Mouse (Mus musculus) Muller cell, postnatal 12 days (primary cell): ENCODE results near the gene Nav2.

Source experiments
- DNase-seq: peaks from one replicate; pipeline ENCODE4 v3.0.0-alpha.2; 2015; ENCODE audit errors: inconsistent ontology term

Gene Nav2

DNA sequence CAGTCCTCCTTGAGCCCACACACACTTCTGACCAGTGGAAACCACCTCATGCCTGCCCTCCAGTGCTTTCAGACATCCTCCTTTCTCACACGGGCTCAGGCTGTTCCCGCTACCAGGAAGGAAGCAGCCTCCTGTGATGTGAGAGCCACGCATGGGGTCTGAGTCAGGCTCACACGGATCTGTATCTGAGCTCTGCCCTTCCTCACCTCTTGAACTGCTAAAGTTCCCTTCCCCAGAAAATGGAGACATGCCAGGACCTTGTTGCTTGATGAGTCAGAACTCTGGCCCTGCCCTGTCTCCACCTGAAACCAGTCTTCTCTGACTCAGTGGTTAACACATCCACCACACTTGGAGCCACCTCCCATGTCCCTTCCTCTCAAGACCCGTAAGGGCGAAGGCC is 185.1 kb downstream of the Nav2 start:
- DNase-seq: peak; percentile 24

- no peak for DNase-seq
Measured at GRCm38 (mm10) chr7:49094531-49094930, 186.0 kb downstream of the Nav2 start.

DNA sequence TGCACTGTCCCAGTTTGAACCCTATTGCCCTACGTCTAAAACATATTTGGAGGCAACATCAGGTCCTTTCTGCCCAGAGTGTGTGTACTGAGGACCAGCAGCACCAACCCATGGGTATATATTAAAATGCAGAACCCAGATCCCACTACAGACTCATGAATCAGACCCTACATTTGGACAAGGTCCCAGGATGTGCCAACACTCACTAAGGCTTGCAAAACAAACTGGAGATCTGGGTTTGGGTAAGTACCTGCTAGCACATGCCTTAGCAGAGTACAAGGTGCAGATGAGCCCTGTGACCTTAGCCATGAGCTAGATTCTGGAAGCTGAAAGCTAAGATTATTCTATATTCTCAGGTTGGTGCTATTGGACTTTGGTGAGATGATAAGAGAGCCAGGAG is 192.8 kb downstream of the Nav2 start:
- no peak for DNase-seq

GRCm38 (mm10) chr7:49102223-49102622 is 193.7 kb downstream of the Nav2 start:
- DNase-seq: no peak

- DNase-seq: no peak
Measured at GRCm38 (mm10) chr7:49104376-49104775, 195.9 kb downstream of the Nav2 start.

- DNase-seq: no peak
Measured at GRCm38 (mm10) chr7:49104793-49105192, 196.3 kb downstream of the Nav2 start.

GRCm38 (mm10) chr7:49105501-49105900 is 197.0 kb downstream of the Nav2 start:
- no peak for DNase-seq

DNA sequence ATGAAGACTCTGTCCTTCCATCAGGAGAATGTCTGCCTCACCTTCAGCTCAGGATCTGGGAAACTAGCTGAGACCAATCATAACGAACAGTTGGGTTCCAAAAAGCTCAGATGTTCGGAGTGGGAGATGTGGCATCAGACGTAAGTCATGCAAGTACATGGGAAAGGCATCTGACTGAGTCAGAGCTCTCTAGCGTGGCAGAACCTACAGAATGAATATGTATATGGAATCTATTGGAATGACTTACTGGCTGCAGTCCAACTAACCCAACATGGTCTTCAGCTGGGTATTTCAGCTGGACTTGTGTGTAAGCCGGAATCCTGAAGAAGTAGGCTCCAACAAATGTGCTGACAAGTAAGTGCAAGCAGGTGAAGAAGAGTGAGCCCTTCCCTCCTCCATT is 199.6 kb downstream of the Nav2 start:
- no peak for DNase-seq

- DNase-seq: no peak
Measured at GRCm38 (mm10) chr7:49119016-49119415, 210.5 kb downstream of the Nav2 start.

DNA sequence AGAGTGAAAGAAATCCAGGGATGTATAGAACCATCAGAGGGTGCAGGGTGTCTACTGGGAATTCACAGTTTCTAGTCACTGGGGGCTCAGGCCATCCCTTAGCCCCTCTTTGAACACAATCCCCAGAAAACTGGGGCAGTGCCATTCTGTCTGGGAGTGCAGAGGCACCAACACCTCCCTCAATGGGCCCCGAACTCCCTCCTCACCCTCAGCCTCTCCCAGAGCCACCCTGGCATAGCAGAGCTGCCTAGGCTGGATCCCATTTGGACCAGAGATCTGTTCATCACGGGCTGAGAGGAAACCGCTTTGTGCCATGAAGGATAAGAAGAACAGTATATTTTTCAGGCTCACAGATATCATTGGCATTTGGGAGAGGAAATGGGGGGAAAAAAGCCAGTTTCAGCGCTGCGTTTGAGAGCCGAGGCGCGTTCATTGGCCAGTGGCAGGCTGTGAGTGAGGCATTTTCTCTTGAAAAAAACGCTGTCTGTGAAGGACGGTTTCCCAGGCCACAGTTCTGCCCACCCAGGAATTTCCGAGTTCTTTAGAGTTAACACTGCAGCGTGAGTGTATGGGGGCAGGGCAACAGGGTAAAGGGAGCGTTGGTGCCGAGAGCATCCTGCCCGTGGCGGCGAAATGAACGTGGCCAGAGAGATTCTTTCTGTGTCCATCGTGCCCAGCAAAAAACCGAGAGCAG is 211.4 kb downstream of the Nav2 start:
- peak; percentile 46 for DNase-seq

DNA sequence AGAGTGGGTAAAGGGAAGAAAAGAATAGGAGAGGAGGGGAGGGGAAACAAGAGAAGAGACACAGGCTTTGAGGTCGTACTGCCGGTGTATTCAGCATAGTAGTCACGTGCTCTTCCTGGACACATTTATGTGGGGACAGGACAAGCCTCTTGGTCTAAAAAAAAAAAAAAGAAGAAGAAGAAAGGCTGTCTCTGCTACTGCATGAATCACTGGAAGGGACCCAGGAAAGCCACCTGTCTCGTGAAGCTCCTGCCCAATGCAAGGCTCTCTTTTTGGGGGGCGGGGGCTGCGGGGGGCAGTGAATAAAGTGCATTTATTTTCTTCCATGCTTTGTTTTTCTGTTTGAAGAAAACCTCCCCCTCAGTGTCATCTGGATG is 212.0 kb downstream of the Nav2 start:
- DNase-seq: no peak

GRCm38 (mm10) chr7:49120935-49121691 is 212.6 kb downstream of the Nav2 start:
- DNase-seq: peak; percentile 81

GRCm38 (mm10) chr7:49122498-49122897 is 214.0 kb downstream of the Nav2 start:
- no peak for DNase-seq

DNA sequence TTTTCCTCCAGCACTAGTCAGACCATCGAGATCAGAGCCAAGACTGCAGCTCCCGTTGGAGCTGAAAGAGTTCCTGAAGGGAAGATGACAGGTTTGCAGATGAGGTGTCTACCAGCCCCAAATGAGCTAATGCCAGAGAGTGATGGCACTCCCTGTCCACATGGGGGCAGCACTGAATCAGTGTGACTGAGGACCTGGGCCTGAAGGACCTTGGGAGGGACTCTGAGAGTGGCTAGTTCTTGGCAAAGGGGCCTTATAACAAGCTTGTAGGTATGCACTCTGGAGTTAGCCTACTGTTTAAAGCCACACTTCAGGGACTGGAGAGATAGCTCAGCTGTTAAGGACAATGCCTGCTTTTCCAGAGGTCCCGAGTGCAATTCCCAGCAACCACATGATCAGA is 217.0 kb downstream of the Nav2 start:
- DNase-seq: peak; percentile 47

- peak; percentile 54 for DNase-seq
Measured at GRCm38 (mm10) chr7:49128224-49128623, 219.7 kb downstream of the Nav2 start.

GRCm38 (mm10) chr7:49132851-49133351 is 224.4 kb downstream of the Nav2 start:
- peak; percentile 78 for DNase-seq

DNA sequence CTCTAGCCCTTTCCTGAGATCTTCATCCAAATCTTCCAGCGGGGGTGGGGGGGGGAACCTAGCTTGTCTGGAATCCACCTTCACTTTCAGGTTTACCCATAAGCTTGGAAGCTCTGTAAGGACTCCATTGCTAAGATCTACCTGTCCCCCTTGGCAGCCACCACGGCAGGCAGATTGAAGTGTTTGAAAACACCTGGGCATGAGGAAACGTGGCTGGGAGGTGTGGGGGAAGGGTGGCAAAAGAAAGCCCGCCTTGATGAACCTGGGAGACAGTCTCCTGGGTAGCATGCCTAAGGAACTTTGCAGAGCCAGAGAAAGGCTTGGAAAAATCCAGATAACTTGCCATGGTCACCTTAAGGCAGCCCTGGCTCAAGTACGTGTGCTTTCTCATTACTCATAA is 225.9 kb downstream of the Nav2 start:
- DNase-seq: no peak

DNA sequence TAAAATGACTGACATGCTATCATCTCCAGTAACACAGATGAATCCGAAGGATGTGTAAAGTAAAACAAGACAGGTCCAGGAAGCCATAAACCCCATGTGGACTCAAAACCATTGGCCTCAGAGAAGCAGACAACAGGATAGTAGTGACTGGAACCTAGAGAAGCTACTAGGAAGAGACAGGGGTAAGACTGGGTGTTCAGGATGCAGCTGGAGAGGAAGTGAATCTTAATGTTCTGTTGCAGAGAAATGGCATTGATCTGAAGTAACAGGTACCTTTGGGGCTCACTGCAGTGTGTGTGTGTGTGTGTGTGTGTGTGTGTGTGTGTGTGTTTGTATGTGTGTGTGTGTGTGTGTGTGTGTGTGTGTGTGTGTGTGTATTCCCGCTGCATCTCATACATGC is 231.2 kb downstream of the Nav2 start:
- DNase-seq: no peak

GRCm38 (mm10) chr7:49143966-49144365 is 235.4 kb downstream of the Nav2 start:
- DNase-seq: no peak

DNA sequence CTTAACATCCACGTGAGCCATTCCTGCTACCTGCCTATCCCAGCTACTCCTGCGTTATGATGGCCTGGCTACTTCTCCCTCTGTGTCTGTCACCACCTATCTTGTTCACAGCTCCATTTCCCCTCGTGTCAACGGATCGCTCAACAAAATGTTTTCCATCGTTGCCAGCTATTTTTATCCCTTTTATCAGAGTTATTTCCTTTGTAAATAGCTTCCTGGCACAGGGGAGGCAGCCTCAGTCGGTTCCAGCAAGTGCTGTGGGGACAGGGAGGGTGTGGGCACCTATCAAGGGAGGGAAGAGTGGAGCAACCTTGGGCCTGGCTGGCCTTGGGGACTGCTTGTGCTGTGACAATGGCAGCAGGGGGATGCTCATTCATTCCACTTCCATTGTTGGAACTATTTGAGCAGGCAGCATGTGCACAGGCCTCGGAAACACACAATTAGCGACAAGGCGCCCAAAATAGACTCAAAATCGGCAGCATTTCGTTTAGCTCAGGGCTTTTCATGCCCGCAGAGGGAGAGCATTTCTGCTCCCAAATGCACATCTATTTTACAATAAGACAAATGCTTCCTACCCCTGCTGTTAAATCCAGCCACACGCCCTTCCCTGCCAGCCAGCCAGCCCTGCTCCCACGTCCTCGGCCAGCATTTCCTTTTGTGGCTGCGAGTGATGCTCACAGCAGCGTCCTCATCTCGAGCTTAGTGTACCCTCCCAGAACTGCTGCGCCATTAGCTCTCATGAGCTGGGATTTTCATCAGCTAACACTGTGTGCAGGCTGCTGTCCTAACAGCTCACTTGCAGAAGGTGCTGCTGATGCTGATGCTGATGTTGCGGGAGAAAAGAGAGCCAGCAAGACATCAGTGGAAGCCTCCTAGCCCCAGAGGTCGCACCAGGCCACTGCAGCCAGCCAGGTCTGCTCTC is 237.5 kb downstream of the Nav2 start:
- peak; percentile 75 for DNase-seq

- no peak for DNase-seq
Measured at GRCm38 (mm10) chr7:49152297-49152696, 243.8 kb downstream of the Nav2 start.

- no peak for DNase-seq
Measured at GRCm38 (mm10) chr7:49152713-49153112, 244.2 kb downstream of the Nav2 start.
